ENCODE assay signal across 8 mouse cellular contexts in genomic region chr2:146856120-146856519, GRCm38 (mm10). TPM values are rescaled to one million over a fixed set of nuclear protein-coding genes. Genes with fewer than 3 reads are reported as not detected.
DNase-seq lines count a peak whose midpoint lies in the region; ATAC-seq and TF ChIP-seq lines count a peak whose summit lies in the region.

No protein-coding gene starts in this region.

- ATAC-seq in heart, embryonic 11.5 days (replicated peaks; ENCODE audit: insufficient number of reproducible peaks, low FRiP score, low TSS enrichment) = peak; percentile 7; the same call in 1 of the 2 replicates
- no peak for ATAC-seq in hindbrain, postnatal 0 days
- peak; percentile 45 for ATAC-seq in megakaryocyte, adult 5-6 weeks (ENCODE audit: poor library complexity, severe bottlenecking)

- intact Hi-C loops in heart, postnatal 36 days (cut with DNase I) = loop anchor here (10.0 kb wide), 1 partner anchor 159 kb away; the partner anchor contains the start of gene Xrn2

- WGBS in heart, embryonic 11.5 days (ENCODE audit: insufficient replicate concordance) = 2% methylated on average over 11 of the region's 11 CpGs
- WGBS in hindbrain, postnatal 0 days = 3% methylated on average over 11 of the region's 11 CpGs

- DNase-seq in heart, postnatal 36 days = no peak
- DNase-seq in CD8-positive naive resting alpha-beta T cell, adult 2 months (ENCODE audit: low read depth in 2 of 2, low spot score in 2 of 2) = peak; percentile 55 to 63
- DNase-seq in embryo, embryonic 11 days = peak; percentile 61
- DNase-seq in hindbrain, postnatal 0 days (ENCODE audit: low spot score) = peak; percentile 53
- DNase-seq in testis, postnatal 10 days (ENCODE audit: low spot score) = peak; percentile 53
- DNase-seq in adrenal gland, adult 2 months = no peak

- H3K27me3 ChIP-seq in heart, embryonic 11.5 days (ENCODE audit: control insufficient read depth, insufficient read depth, low read length) = no peaks in the 10 kb centered on the region
- no peaks in the 10 kb centered on the region; the same call in 1 of the 2 replicates for H3K27me3 ChIP-seq in hindbrain, postnatal 0 days (ENCODE audit: insufficient read depth, low read length)

- no peaks in the 10 kb centered on the region for H3K9me3 ChIP-seq in heart, embryonic 11.5 days (replicated peaks; ENCODE audit: control insufficient read depth, low read length)
- H3K9me3 ChIP-seq in hindbrain, postnatal 0 days (ENCODE audit: low read length) = no peaks in the 10 kb centered on the region

- no peaks in the 10 kb centered on the region for H3K4me1 ChIP-seq in heart, embryonic 11.5 days (ENCODE audit: control insufficient read depth, insufficient read depth, low read length)
- 0 out of 2 replicates have a peak, but pooled peaks cover 4% of the 10 kb centered on the region for H3K4me1 ChIP-seq in hindbrain, postnatal 0 days (ENCODE audit: insufficient read depth, low read length)

- peak overlapping the region; percentile 80 for H3K4me2 ChIP-seq in heart, embryonic 11.5 days
- peak overlapping the region; percentile 81 for H3K4me2 ChIP-seq in hindbrain, postnatal 0 days (ENCODE audit: low read depth, low read length)

- no peaks in the 10 kb centered on the region for H3K36me3 ChIP-seq in heart, embryonic 11.5 days (ENCODE audit: control insufficient read depth, insufficient read depth, low read length)
- no peaks in the 10 kb centered on the region for H3K36me3 ChIP-seq in hindbrain, postnatal 0 days (ENCODE audit: insufficient read depth, low read length)

- H3K9ac ChIP-seq in heart, embryonic 11.5 days (ENCODE audit: low read depth, low read length) = peak overlapping the region; percentile 82
- H3K9ac ChIP-seq in hindbrain, postnatal 0 days (replicated peaks; ENCODE audit: low read length) = peak overlapping the region; percentile 66

- H3K27ac ChIP-seq in heart, embryonic 11.5 days (ENCODE audit: low read depth, low read length) = peak overlapping the region; percentile 65
- peak overlapping the region; percentile 75 for H3K27ac ChIP-seq in hindbrain, postnatal 0 days

- peak overlapping the region; percentile 65 for H3K4me3 ChIP-seq in heart, embryonic 11.5 days (ENCODE audit: low read depth, low read length)
- H3K4me3 ChIP-seq in hindbrain, postnatal 0 days (ENCODE audit: low read length) = peak overlapping the region; percentile 89

- TF ChIP-seq CTCF in hindbrain, postnatal 0 days (IDR thresholded peaks at IDR 0.05; ENCODE audit: low read depth) = no peak

RNA-seq across cellular contexts. Expression of gene Kiz, which starts 0.5 kb away (rescaled TPM):
- polyA plus RNA-seq in heart, embryonic 11.5 days (2014; fragmentation: Nextera tagmentation; extraction: Ambion mirVana) = 20.9 and 22.1 TPM in 2 replicates
- total RNA-seq in heart, postnatal 36 days (2021) = 100 to 1,000 TPM in 1 of 2 experiments, 10 to 100 TPM in 1; 94.1 to 107 TPM
- 6.6 and 6.9 TPM in 2 replicates for total RNA-seq in hindbrain, postnatal 0 days (2014; rRNA removed)
- polyA plus RNA-seq in hindbrain, postnatal 0 days (2015; fragmentation: Nextera tagmentation; extraction: Ambion mirVana) = 18.6 and 20.7 TPM in 2 replicates
- 40.8 and 49.4 TPM in 2 replicates for total RNA-seq in megakaryocyte, adult 5-6 weeks (2015)
- 27.0 and 27.4 TPM in 2 replicates for total RNA-seq in megakaryocyte, adult 5-6 weeks (2017)
- 10 to 100 TPM; 48.2 to 50.0 TPM for total RNA-seq in adrenal gland, adult 2 months (2021)
- 1.5 TPM in 2 replicates for polyA plus RNA-seq in adrenal gland, adult 2 months (2012; rRNA removed)

Comparison
In these comparisons a context has a peak if more than half of its experiments do, and no peak if none do; other contexts are left out.
1. DNase-seq: peak in CD8-positive naive resting alpha-beta T cell, adult 2 months (2 of 2), embryo, embryonic 11 days (single experiment), hindbrain, postnatal 0 days (single experiment) and testis, postnatal 10 days (single experiment); none in heart, postnatal 36 days (0 of 2) and adrenal gland, adult 2 months (single experiment).